Mouse (Mus musculus) ES-Bruce4 (cell line): ENCODE data around the gene Megf8. TPM values are rescaled to one million over a fixed set of nuclear protein-coding genes. Genes with fewer than 3 reads are reported as not detected.

Experiments used
- H3K27ac ChIP-seq: 2 replicates; pipeline ENCODE4 v1.5.1; 2012; ENCODE audit warnings: low read length, inconsistent platforms; ENCODE audit not compliant: insufficient read depth
- H3K27me3 ChIP-seq: 2 replicates; pipeline ENCODE4 v1.6.1; 2012; ENCODE audit warnings: mild to moderate bottlenecking, low read length, inconsistent platforms; ENCODE audit not compliant: control insufficient read depth, poor library complexity, insufficient read depth, severe bottlenecking
- H3K36me3 ChIP-seq: 2 replicates; pipeline ENCODE4 v1.6.1; 2012; ENCODE audit warnings: inconsistent platforms, mild to moderate bottlenecking, low read length, moderate library complexity; ENCODE audit not compliant: control insufficient read depth, poor library complexity, insufficient read depth, severe bottlenecking
- H3K4me1 ChIP-seq: one replicate; pipeline ENCODE4 v1.8.1; 2011; ENCODE audit warnings: low read length; ENCODE audit not compliant: control insufficient read depth, insufficient read depth
- H3K4me3 ChIP-seq: 2 replicates; pipeline ENCODE4 v1.5.1; 2011; ENCODE audit warnings: low read depth, mild to moderate bottlenecking, low read length
- H3K9ac ChIP-seq: 2 replicates; pipeline ENCODE4 v1.6.1; 2012; ENCODE audit warnings: low read depth, mild to moderate bottlenecking, inconsistent platforms; ENCODE audit not compliant: poor library complexity, severe bottlenecking
- H3K9me3 ChIP-seq: replicated peaks from 2 replicates; pipeline ENCODE4 v1.6.1; 2012; ENCODE audit warnings: mild to moderate bottlenecking, low read length, inconsistent platforms; ENCODE audit not compliant: control insufficient read depth, poor library complexity, insufficient read depth, severe bottlenecking
- CTCF ChIP-seq: IDR thresholded peaks from one replicate; pipeline ENCODE4 v1.8.1; 2011; ENCODE audit warnings: low read depth, low read length
- EP300 ChIP-seq: IDR thresholded peaks from 2 replicates; pipeline ENCODE4 v1.6.1; 2011; ENCODE audit warnings: low read depth, low read length; ENCODE audit not compliant: insufficient read depth
- POLR2A ChIP-seq: IDR thresholded peaks from one replicate; pipeline ENCODE4 v1.8.1; 2011; ENCODE audit warnings: low read length; ENCODE audit not compliant: insufficient read depth
- polyA plus RNA-seq: library from polyadenylated mRNA; stranded (reverse); fragments of >200 nt; gene quantifications from 2 replicates; pipeline ENCODE4 v1.2.4, GENCODE M21; 2011; ENCODE audit warnings: low read depth; ENCODE audit not compliant: missing spikeins, insufficient read depth, insufficient read length

The Megf8 gene
- polyA plus RNA-seq, 1 experiment: 22.2 TPM

DNA sequence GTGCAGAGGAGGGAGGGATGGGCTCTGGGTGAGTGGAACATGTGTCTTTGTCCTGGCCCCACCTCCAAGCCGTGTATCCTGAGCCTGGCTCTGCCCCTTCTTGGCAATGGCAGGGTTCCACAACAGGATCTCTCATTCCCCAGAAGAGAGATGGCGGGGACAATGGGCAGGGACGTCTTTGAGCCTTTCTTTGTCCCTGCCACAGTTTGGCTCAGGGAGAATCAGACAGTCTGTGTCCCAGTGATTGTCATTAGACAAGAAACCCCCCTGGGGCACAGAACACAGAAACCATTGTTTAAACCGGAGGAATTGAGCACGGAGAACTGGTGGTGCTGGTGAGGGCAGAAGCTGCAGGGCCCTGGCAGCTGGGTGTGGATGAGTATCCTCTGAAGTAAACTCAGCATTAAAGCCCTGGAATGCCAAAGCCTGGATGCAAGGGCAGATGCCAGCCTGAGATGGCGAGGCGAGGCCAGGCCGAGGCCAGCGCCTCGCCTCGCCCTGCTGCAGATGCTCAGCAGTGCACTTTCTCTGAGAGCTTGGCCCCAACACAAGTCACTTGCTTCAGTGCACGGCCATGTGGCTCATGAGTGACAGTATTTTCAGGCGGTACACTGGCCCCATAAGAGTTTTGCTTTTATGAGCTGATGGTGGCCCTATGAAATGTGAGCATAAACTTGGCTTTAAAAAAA lies 49.1 kb downstream of the Megf8 start:
- no peak overlapping the region for H3K27ac ChIP-seq
- no peaks in the 10 kb centered on the region for H3K4me1 ChIP-seq
- TF ChIP-seq EP300 (no peak), POLR2A (no peak), CTCF (no peak)
- H3K9me3 ChIP-seq: no peaks in the 10 kb centered on the region
- H3K36me3 ChIP-seq: no peaks in the 10 kb centered on the region
- H3K4me3 ChIP-seq: no peak overlapping the region
- no peaks in the 10 kb centered on the region; the same call in 1 of the 2 replicates for H3K27me3 ChIP-seq
- H3K9ac ChIP-seq: no peak overlapping the region

DNA sequence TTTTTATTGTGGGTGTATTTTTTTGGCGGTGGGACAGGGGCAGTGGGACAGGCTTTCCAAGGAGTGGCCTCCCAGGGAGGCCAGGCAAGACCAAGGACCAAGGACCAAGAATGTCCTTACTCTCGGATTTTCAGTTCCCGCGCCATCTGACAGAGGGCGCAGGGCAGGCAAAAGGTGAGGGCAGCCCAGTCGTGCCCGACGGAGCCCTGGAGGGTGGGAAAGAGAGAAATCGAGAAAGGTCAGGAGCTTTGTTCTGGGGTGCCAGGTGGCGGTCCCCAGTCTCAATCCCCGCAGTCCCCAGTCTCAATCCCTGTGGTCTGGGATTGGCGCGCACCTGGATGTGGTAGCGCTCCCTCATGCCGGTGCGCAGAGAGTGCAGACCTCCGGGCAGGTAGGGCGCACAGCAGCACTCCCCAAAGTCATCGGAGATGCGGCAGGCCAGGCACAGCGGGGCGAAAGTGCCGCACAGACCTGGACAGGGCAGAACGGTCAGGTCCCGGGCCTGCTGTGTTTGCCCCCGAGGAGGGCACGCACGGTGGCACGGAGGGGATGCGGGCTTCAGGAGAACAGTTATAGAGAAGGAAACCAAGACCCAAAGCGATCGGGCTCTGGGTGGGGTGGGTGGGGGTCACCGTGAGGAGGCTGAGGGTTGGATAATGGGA lies 50.8 kb downstream of the Megf8 start:
- Histone ChIP-seq H3K9me3 (no peaks in the 10 kb centered on the region), H3K36me3 (no peaks in the 10 kb centered on the region), H3K27ac (no peak overlapping the region), H3K27me3 (no peaks in the 10 kb centered on the region; the same call in 1 of the 2 replicates), H3K4me1 (no peaks in the 10 kb centered on the region), H3K4me3 (peak overlapping the region; percentile 81), H3K9ac (peak overlapping the region; percentile 7; the same call in 1 of the 2 replicates)
- TF ChIP-seq EP300 (no peak), CTCF (peak; percentile 45)

GRCm38 (mm10) chr7:25368333-25368732 lies 51.4 kb downstream of the Megf8 start:
- Histone ChIP-seq H3K4me1 (no peaks in the 10 kb centered on the region), H3K27me3 (no peaks in the 10 kb centered on the region; the same call in 1 of the 2 replicates), H3K9ac (0 out of 2 replicates have a peak overlapping the region, but pooled peaks have one; percentile 7), H3K27ac (no peak overlapping the region), H3K36me3 (no peaks in the 10 kb centered on the region), H3K9me3 (no peaks in the 10 kb centered on the region), H3K4me3 (peak overlapping the region; percentile 81)
- TF ChIP-seq EP300 (no peak), CTCF (no peak), POLR2A (no peak)

DNA sequence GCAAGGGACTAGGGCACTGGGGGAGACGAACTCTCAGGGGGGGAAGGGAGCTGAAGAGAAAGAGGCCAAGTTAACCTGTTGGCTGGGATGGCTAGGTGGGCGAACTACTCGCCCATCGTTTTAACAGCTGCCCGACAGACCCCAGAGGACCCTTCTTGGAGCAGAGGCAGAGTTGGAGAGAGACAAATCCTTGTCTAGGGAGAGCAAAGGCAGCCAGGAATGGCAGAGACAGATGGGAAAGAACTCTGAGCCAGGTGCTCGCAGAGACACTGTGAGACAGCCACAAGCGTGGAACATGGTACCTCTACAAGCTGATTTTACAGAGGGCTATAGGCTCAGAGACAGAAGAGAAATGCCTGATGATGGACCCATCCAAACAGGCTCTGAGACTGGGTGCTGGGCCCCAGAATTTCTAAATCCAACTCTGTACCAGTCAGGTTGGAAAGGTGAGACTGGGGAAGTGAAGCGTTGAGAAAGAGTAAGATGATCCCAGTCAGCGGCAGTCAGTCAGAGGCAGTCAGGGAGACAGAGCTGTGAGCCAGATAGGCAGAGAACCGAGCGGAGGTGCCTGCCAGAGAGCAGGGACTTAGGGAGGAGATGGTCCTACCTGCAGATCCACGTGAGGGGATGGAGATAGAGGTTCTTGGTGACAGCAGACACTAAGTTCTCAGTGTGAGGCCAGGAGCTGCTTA lies 52.2 kb downstream of the Megf8 start, which contains the start of gene Cnfn:
Gene Cnfn (minus strand): TSS at position 667 of the 692 bp plus-strand sequence.
- no peak for TF ChIP-seq POLR2A
- TF ChIP-seq CTCF: no peak
- no peak for TF ChIP-seq EP300
- Histone ChIP-seq H3K9ac (no peak within 1 kb of the TSS), H3K4me1 (no peaks in the 10 kb centered on the region), H3K36me3 (no peaks in the 10 kb centered on the region), H3K4me3 (no peak within 1 kb of the TSS), H3K9me3 (no peaks in the 10 kb centered on the region), H3K27me3 (no peaks in the 10 kb centered on the region; the same call in 1 of the 2 replicates), H3K27ac (no peak within 1 kb of the TSS)

GRCm38 (mm10) chr7:25372441-25372840 lies 55.5 kb downstream of the Megf8 start:
- Histone ChIP-seq H3K27me3 (no peaks in the 10 kb centered on the region; the same call in 1 of the 2 replicates), H3K27ac (no peak overlapping the region), H3K4me3 (no peak overlapping the region), H3K36me3 (no peaks in the 10 kb centered on the region), H3K9ac (no peak overlapping the region), H3K9me3 (no peaks in the 10 kb centered on the region), H3K4me1 (no peaks in the 10 kb centered on the region)
- no peak for TF ChIP-seq EP300
- TF ChIP-seq CTCF: no peak
- no peak for TF ChIP-seq POLR2A

DNA sequence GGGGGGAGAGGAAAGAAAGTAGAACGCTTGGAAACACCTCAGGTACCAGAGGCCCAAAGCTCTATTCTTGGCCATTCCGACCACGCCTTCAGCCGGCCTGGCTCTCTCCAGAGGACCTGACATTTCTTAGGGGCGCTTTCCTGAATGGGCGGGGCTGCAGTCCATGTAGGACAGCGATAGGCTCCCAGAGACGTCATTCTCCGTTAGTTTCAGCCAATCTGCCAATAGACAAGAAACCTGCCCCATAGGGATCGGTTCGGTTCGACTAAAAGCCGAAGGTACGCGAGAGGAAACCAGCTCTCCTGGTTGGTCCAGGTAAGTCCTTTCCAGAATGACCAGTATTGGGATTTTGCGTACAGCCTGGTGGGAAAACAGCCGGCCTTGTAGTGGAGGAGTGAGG lies 59.6 kb downstream of the Megf8 start:
- Histone ChIP-seq H3K4me1 (no peaks in the 10 kb centered on the region), H3K9me3 (no peaks in the 10 kb centered on the region), H3K27me3 (no peaks in the 10 kb centered on the region), H3K9ac (peak overlapping the region; percentile 20; the same call in 1 of the 2 replicates), H3K36me3 (no peaks in the 10 kb centered on the region), H3K4me3 (peak overlapping the region; percentile 57), H3K27ac (no peak overlapping the region; the same call in 1 of the 2 replicates)
- TF ChIP-seq POLR2A (no peak), CTCF (no peak), EP300 (no peak)
